Mouse (Mus musculus) spleen, adult 2 months (tissue): ENCODE results near the gene Gns.

Experiments used
- CTCF ChIP-seq: fragments of 200-500 bp; IDR thresholded peaks from 2 replicates; pipeline ENCODE4 v1.5.1; 2011; ENCODE audit warnings: mild to moderate bottlenecking, inconsistent platforms; ENCODE audit not compliant: insufficient read depth, insufficient read length, insufficient replicate concordance; ENCODE audit errors: extremely low read depth
- POLR2A ChIP-seq: fragments of 200-500 bp; IDR thresholded peaks from 2 replicates; pipeline ENCODE4 v1.6.1; 2011; ENCODE audit warnings: low read depth, low read length, inconsistent platforms

DNA sequence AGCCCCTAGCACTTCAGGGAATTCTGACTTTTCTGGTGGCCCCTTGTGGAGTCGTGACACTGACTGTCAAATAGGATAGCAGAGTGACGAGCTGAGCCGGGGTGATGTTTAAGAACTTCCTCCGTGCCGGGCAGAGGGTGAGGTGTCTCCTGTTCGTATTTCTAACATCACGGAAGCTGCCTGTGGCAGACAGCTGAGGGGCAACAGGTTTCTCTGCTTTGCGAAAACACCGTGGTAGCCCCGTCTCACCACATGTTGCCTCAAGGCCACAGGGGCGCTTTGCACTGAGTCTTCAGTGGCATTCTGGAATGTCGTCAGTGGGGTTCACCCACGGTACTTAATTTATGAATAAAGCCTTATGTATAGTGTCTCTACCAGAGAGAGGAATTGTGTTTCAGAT, 2.4 kb downstream of the Gns start:
- TF ChIP-seq POLR2A (no peak), CTCF (no peak)
